Mouse (Mus musculus) embryonic facial prominence, embryonic 14.5 days (tissue): ENCODE results near the gene Mvk. TPM values are rescaled to one million over a fixed set of nuclear protein-coding genes. Genes with fewer than 3 reads are reported as not detected.
A peak's percentile ranks its signal among the peaks of the same experiment; 100 is the strongest.

Source experiments
- ATAC-seq: fragments of 200-750 bp; cut with Nextera tagmentation; 2 replicates; pipeline ENCODE4 v1.8.0; 2017; ENCODE audit warnings: low read depth, moderate number of reproducible peaks, moderate TSS enrichment
- DNase-seq: peaks from one replicate; pipeline ENCODE4 v3.0.0-alpha.2; 2015; ENCODE audit warnings: low spot score
- H3K27ac ChIP-seq: fragments of 300-500 bp; sonication (generic); replicated peaks from 2 replicates; pipeline ENCODE4 v1.5.1; 2014; ENCODE audit warnings: low read depth, mild to moderate bottlenecking, low read length, moderate library complexity
- H3K27me3 ChIP-seq: fragments of 300-500 bp; sonication (generic); replicated peaks from 2 replicates; pipeline ENCODE4 v1.6.1; 2014; ENCODE audit warnings: low read length; ENCODE audit not compliant: control insufficient read depth, insufficient read depth
- H3K36me3 ChIP-seq: fragments of 300-500 bp; sonication (generic); 2 replicates; pipeline ENCODE4 v1.6.1; 2014; ENCODE audit warnings: low read length, mixed read lengths; ENCODE audit not compliant: control insufficient read depth, insufficient read depth
- H3K4me1 ChIP-seq: fragments of 300-500 bp; sonication (generic); 2 replicates; pipeline ENCODE4 v1.6.1; 2014; ENCODE audit warnings: antibody characterized with exemption, low read length; ENCODE audit not compliant: control insufficient read depth, insufficient read depth
- H3K4me2 ChIP-seq: fragments of 300-500 bp; sonication (generic); 2 replicates; pipeline ENCODE4 v1.6.1; 2014; ENCODE audit warnings: low read depth, mild to moderate bottlenecking, low read length, moderate library complexity, mixed read lengths
- H3K4me3 ChIP-seq: fragments of 300-500 bp; sonication (generic); 2 replicates; pipeline ENCODE4 v1.5.1; 2014; ENCODE audit warnings: low read depth, mild to moderate bottlenecking, low read length
- H3K9ac ChIP-seq: fragments of 300-500 bp; sonication (generic); 2 replicates; pipeline ENCODE4 v1.6.1; 2014; ENCODE audit warnings: low read depth, mild to moderate bottlenecking, low read length, moderate library complexity, mixed read lengths
- H3K9me3 ChIP-seq: fragments of 300-500 bp; sonication (generic); 2 replicates; pipeline ENCODE4 v1.6.1; 2016; ENCODE audit warnings: low read length; ENCODE audit not compliant: control insufficient read depth
- WGBS: fragments of 180-500 bp; shearing (Covaris S2); extraction: QIAGEN DNeasy Blood & Tissue Kit; methylation state at CpG from one replicate; pipeline ENCODE4 v1.1.7; 2014; 5-methylcytosine and 5-hydroxymethylcytosine counted together
- polyA plus RNA-seq: library from polyadenylated mRNA; unstranded; fragments of >200 nt; fragmentation: Nextera tagmentation; extraction: Ambion mirVana; gene quantifications from 2 replicates; pipeline ENCODE4 v1.2.1, GENCODE M21; 2014

The Mvk gene
- polyA plus RNA-seq, 1 experiment from 2014 or later, result 42.6 TPM

DNA sequence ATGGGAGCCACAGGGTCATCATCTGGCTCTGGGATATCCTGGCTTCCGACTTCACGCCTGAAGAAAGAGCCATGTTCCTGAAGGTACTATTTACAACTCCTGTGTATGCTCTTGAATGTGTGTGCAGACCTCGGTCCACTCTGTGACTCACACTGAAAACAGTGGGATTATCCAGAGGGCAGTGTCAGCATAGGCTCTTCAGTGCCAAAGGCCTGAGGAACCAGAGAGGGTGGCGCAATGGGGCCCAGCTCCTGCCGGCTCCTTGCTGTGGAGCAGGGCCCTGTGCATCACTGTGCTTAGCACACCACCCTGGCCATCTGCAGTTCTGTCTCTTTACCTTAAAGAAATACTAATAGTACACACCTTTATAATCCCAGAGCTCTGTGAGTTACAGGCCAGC, 28.5 kb upstream of the Mvk start:
- DNase-seq (no peak), ATAC-seq (no peak)
- no peaks in the 10 kb centered on the region for H3K4me1 ChIP-seq
- WGBS, result 89% methylated on average over 5 of the region's 5 CpGs
- H3K4me2 ChIP-seq, result no peak overlapping the region
- H3K9ac ChIP-seq, result no peak overlapping the region
- H3K9me3 ChIP-seq, result no peaks in the 10 kb centered on the region
- no peak overlapping the region for H3K27ac ChIP-seq
- H3K36me3 ChIP-seq, result peaks cover 100% of the 10 kb centered on the region
- H3K27me3 ChIP-seq, result no peaks in the 10 kb centered on the region
- no peak overlapping the region for H3K4me3 ChIP-seq

GRCm38 (mm10) chr5:114416855-114417254, 27.2 kb upstream of the Mvk start:
- 80% methylated on average over 7 of the region's 8 CpGs for WGBS

DNA sequence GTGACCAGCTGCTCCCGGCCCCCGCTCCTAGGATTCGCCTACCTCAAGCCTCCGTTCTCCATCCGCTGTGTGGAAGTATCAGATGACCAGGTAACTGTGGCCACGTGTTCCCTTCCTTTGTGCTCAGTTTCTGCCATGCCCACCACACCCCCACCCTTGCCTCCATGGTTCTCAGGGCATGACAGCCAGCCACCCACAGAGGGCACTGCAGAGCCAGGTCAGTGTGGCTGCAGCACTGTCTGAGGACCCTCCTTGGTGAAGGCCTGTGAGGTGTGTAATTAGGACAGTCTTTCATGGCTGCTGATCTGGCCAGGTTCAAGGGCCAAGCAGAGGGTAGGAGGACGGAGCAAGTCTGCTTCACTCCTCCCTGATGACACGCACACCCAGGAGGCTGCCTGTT, 25.5 kb upstream of the Mvk start:
- Histone ChIP-seq H3K9me3 (no peaks in the 10 kb centered on the region), H3K27ac (no peak overlapping the region), H3K27me3 (no peaks in the 10 kb centered on the region), H3K4me3 (no peak overlapping the region), H3K4me1 (no peaks in the 10 kb centered on the region), H3K4me2 (no peak overlapping the region), H3K9ac (no peak overlapping the region), H3K36me3 (peaks cover 80% of the 10 kb centered on the region)
- no peak for DNase-seq
- WGBS, result 82% methylated on average over 8 of the region's 8 CpGs
- peak; percentile 26; the same call in 1 of the 2 replicates for ATAC-seq

More at GRCm38 (mm10) chr5:114416855-114417254, 27.2 kb upstream of the Mvk start:
- Histone ChIP-seq H3K27me3 (no peaks in the 10 kb centered on the region), H3K9ac (no peak overlapping the region), H3K9me3 (no peaks in the 10 kb centered on the region), H3K4me2 (no peak overlapping the region), H3K4me3 (no peak overlapping the region), H3K27ac (no peak overlapping the region), H3K36me3 (peaks cover 97% of the 10 kb centered on the region), H3K4me1 (no peaks in the 10 kb centered on the region)
- ATAC-seq, result no peak
- no peak for DNase-seq

GRCm38 (mm10) chr5:114421561-114422298, 22.3 kb upstream of the Mvk start:
- H3K4me3 ChIP-seq, result no peak overlapping the region
- no peak overlapping the region for H3K27ac ChIP-seq
- ATAC-seq (no peak), DNase-seq (no peak)
- H3K36me3 ChIP-seq, result peaks cover 48% of the 10 kb centered on the region
- no peak overlapping the region for H3K4me2 ChIP-seq
- no peaks in the 10 kb centered on the region for H3K4me1 ChIP-seq
- no peaks in the 10 kb centered on the region for H3K27me3 ChIP-seq
- no peaks in the 10 kb centered on the region for H3K9me3 ChIP-seq
- 68% methylated on average over 11 of the region's 11 CpGs for WGBS
- H3K9ac ChIP-seq, result no peak overlapping the region

DNA sequence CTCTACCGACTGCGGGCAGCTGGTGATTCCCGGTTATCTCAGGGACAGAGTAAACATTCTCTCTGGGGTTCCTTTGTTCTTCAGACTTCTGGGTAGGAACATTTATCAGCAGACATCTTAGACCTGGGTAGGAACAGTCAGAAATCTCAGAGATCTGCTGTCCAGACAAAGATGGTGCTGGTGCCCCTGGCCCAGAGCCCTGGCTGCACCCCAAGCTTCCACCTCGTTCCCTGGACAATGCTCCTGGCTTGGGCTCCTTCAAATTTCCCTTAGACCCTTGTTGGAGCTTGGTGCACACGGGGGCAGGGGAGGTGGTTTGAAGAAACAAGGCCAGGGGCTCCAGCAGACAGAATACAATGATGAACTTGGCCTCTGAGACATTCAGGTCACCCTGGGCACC, 21.5 kb upstream of the Mvk start:
- Histone ChIP-seq H3K9me3 (no peaks in the 10 kb centered on the region), H3K4me2 (no peak overlapping the region), H3K36me3 (peaks cover 40% of the 10 kb centered on the region), H3K9ac (no peak overlapping the region), H3K27ac (no peak overlapping the region), H3K4me3 (no peak overlapping the region), H3K4me1 (no peaks in the 10 kb centered on the region), H3K27me3 (no peaks in the 10 kb centered on the region)
- no peak for ATAC-seq
- 51% methylated on average over 5 of the region's 5 CpGs for WGBS
- no peak for DNase-seq

GRCm38 (mm10) chr5:114423961-114424360, 20.1 kb upstream of the Mvk start:
- no peak overlapping the region for H3K4me3 ChIP-seq
- no peaks in the 10 kb centered on the region for H3K9me3 ChIP-seq
- ATAC-seq (no peak), DNase-seq (no peak)
- no peaks in the 10 kb centered on the region for H3K4me1 ChIP-seq
- peaks cover 26% of the 10 kb centered on the region for H3K36me3 ChIP-seq
- 79% methylated on average over 5 of the region's 5 CpGs for WGBS
- no peak overlapping the region for H3K9ac ChIP-seq
- no peaks in the 10 kb centered on the region for H3K27me3 ChIP-seq
- H3K27ac ChIP-seq, result no peak overlapping the region
- no peak overlapping the region for H3K4me2 ChIP-seq

DNA sequence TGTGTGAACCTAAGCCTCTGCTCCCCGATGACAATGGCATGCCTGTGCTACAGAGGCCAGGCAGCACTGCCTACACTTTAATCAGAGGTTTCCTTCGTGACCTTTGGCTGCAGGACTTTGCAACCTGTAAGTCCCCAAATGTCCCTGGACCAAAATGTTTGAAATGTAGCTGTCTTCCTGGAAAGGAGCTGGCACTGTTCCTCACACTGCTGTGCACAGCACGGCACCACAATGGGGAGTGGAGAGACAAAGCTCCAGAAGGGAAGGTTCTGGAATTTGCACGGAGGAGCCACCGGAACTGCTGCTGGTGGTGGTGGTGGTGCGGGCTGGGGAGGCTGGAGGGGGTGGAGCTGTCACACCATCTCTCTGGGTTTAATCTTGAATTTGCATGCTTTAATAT, 17.3 kb upstream of the Mvk start:
- Histone ChIP-seq H3K27ac (no peak overlapping the region), H3K9ac (no peak overlapping the region), H3K4me3 (no peak overlapping the region), H3K27me3 (no peaks in the 10 kb centered on the region), H3K4me2 (no peak overlapping the region), H3K36me3 (no peaks in the 10 kb centered on the region), H3K4me1 (no peaks in the 10 kb centered on the region), H3K9me3 (no peaks in the 10 kb centered on the region)
- DNase-seq (no peak), ATAC-seq (no peak)
- WGBS, result 62% methylated on average over 6 of the region's 6 CpGs

DNA sequence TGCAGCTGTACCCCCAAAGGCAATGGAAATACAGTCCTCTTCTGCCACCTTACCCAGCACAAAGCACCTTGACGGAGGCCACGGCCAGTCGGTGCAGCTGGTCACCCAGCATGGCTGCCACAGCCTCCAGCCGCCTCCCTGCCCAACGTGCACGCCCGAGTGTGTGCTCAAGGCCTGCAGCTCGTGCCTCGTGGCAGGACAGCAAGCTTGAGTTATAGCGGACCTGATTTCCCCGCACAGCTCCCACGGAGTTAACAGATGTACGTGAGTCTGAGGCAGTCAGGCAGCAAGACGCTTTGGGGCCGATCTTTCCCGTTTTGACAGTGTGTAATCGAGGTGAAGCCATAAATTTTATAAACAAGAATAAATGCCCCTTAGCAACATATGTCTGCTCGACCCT, 15.4 kb upstream of the Mvk start:
- H3K36me3 ChIP-seq, result no peaks in the 10 kb centered on the region
- H3K4me3 ChIP-seq, result no peak overlapping the region
- ATAC-seq, result no peak
- H3K27me3 ChIP-seq, result no peaks in the 10 kb centered on the region
- H3K9ac ChIP-seq, result no peak overlapping the region
- 68% methylated on average over 18 of the region's 18 CpGs for WGBS
- H3K9me3 ChIP-seq, result no peaks in the 10 kb centered on the region
- H3K4me2 ChIP-seq, result no peak overlapping the region
- H3K27ac ChIP-seq, result no peak overlapping the region
- DNase-seq, result no peak
- H3K4me1 ChIP-seq, result no peaks in the 10 kb centered on the region

- H3K27me3 ChIP-seq, result no peaks in the 10 kb centered on the region
- no peak overlapping the region for H3K4me2 ChIP-seq
- no peak overlapping the region for H3K4me3 ChIP-seq
- H3K9me3 ChIP-seq, result no peaks in the 10 kb centered on the region
- ATAC-seq (no peak), DNase-seq (no peak)
- no peak overlapping the region for H3K27ac ChIP-seq
- no peak overlapping the region for H3K9ac ChIP-seq
- WGBS, result 86% methylated on average over 7 of the region's 7 CpGs
- H3K4me1 ChIP-seq, result no peaks in the 10 kb centered on the region
- peaks cover 7% of the 10 kb centered on the region; the same call in 1 of the 2 replicates for H3K36me3 ChIP-seq
These were observed 14.3 kb upstream of the Mvk start for GRCm38 (mm10) chr5:114429781-114430180.
